Mouse (Mus musculus) small intestine, adult 2 months (tissue): ENCODE data around the gene Etv5. TPM values are rescaled to one million over a fixed set of nuclear protein-coding genes. Genes with fewer than 3 reads are reported as not detected.

Experiments
- H3K27ac ChIP-seq: fragments of 200-500 bp; 2 replicates; pipeline ENCODE4 v1.5.1; 2012; ENCODE audit warnings: low read depth, low read length, control low read depth, inconsistent platforms; ENCODE audit not compliant: insufficient read depth
- H3K27me3 ChIP-seq: fragments of 200-500 bp; 2 replicates; pipeline ENCODE4 v1.6.1; 2012; ENCODE audit warnings: mild to moderate bottlenecking, moderate library complexity, low read length, inconsistent platforms; ENCODE audit not compliant: control insufficient read depth, insufficient read depth
- H3K36me3 ChIP-seq: fragments of 200-500 bp; 2 replicates; pipeline ENCODE4 v1.6.1; 2012; ENCODE audit warnings: mild to moderate bottlenecking, low read length, control low read depth, inconsistent platforms; ENCODE audit not compliant: control insufficient read depth, insufficient read depth
- H3K4me1 ChIP-seq: fragments of 200-500 bp; 2 replicates; pipeline ENCODE4 v1.6.1; 2012; ENCODE audit warnings: low read length, inconsistent platforms, mixed read lengths; ENCODE audit not compliant: control insufficient read depth, insufficient read depth, insufficient read length
- H3K4me3 ChIP-seq: fragments of 200-500 bp; 2 replicates; pipeline ENCODE4 v1.5.1; 2012; ENCODE audit warnings: low read depth, mild to moderate bottlenecking, control low read depth, inconsistent platforms, low read length, moderate library complexity
- CTCF ChIP-seq: fragments of 200-500 bp; IDR thresholded peaks from 2 replicates; pipeline ENCODE4 v1.5.1; 2012; ENCODE audit warnings: low read depth, mild to moderate bottlenecking, control low read depth, inconsistent platforms, low read length, moderate library complexity, mixed read lengths; ENCODE audit not compliant: insufficient replicate concordance, insufficient read length; ENCODE audit errors: extremely low read depth
- POLR2A ChIP-seq: fragments of 200-500 bp; IDR thresholded peaks from 2 replicates; pipeline ENCODE4 v1.6.1; 2012; ENCODE audit warnings: low read depth, mild to moderate bottlenecking, control low read depth, inconsistent platforms, low read length, moderate library complexity
- WGBS: fragments of 180-500 bp; shearing (Covaris S2); methylation state at CpG from one replicate; pipeline ENCODE4 v1.1.7; 2018; 5-methylcytosine and 5-hydroxymethylcytosine counted together
- polyA plus RNA-seq: library from polyadenylated mRNA; depleted of rRNA; stranded (reverse); fragments of >200 nt; gene quantifications from 2 replicates; pipeline ENCODE4 v1.2.3, GENCODE M21; 2012; rRNA removed

The Etv5 gene
- polyA plus RNA-seq, 1 experiment = 2.5 TPM

- H3K27me3 ChIP-seq = no peaks in the 10 kb centered on the region
- 75% methylated on average over 3 of the region's 3 CpGs for WGBS
- TF ChIP-seq CTCF (no peak), POLR2A (no peak)
Observed at GRCm38 (mm10) chr16:22353639-22354038, 85.9 kb downstream of the Etv5 start.

GRCm38 (mm10) chr16:22351194-22351593 lies 88.3 kb downstream of the Etv5 start:
- WGBS = 92% methylated on average over 4 of the region's 4 CpGs
- no peaks in the 10 kb centered on the region for H3K36me3 ChIP-seq
- H3K4me1 ChIP-seq = no peaks in the 10 kb centered on the region
- no peak overlapping the region for H3K27ac ChIP-seq
- TF ChIP-seq CTCF (no peak), POLR2A (no peak)
- no peak overlapping the region for H3K4me3 ChIP-seq
- H3K27me3 ChIP-seq = no peaks in the 10 kb centered on the region

More at GRCm38 (mm10) chr16:22353639-22354038, 85.9 kb downstream of the Etv5 start:
- Histone ChIP-seq H3K27ac (no peak overlapping the region), H3K4me1 (no peaks in the 10 kb centered on the region), H3K36me3 (no peaks in the 10 kb centered on the region), H3K4me3 (no peak overlapping the region)

DNA sequence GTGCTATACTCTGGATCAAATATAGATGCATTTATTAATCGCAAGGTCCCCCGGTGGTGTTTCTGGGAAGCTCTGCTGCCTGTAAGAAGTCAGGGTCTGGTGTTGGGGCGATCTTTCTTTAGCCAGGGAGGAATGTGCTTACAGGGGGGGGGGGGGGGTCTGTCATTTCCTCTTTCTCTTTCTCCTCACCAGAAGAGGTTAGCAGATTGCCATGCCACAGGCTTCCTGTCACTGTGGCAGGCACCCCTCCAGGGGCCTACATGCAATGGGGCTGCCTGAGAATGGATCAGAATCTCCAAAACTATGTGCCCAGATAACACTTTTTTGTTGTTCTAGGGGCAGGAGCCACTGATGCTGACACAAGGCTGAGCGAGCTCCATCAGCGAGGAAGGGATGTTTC lies 89.7 kb downstream of the Etv5 start:
- Histone ChIP-seq H3K4me1 (no peaks in the 10 kb centered on the region), H3K4me3 (no peak overlapping the region), H3K36me3 (no peaks in the 10 kb centered on the region), H3K27me3 (no peaks in the 10 kb centered on the region), H3K27ac (no peak overlapping the region)
- 83% methylated on average over 5 of the region's 5 CpGs for WGBS
- TF ChIP-seq CTCF (no peak), POLR2A (no peak)

DNA sequence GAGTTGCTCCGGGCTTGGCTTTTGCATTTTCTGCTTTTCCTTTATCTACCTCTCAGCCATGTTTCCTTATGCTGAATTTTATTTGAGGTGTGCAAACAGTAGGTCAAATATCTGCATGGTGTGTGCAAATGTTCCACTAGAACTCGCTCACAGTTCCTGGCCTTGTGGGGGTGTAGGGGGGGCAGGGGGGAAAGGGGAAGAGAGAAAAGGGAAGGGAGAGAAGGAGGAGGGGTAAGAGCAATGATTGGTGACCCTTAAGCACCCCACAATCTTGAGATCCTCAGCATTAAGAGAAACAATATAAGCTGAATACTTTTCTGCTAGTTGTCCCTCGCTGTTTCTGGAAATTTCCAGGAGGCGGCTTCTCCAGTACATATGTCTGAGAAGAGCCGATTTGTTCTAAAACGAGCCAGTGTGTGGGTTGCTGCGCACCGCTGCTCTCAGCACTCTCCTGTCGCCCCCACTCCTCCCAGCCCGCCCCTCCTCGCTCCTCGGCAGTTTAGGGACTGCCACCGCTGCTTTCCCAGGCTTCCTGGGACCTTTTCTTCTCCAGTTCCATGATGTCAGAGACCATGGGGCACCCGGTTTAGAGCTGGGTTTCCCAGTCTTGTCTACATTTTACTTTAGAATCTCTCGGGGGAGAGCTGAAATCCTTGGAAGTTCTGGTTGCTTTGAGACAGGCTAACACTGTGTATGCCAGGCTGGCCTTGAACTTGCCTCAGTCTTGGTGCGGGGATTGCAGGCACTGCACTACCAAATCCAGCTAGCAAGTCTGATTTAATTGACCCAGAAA lies 90.8 kb downstream of the Etv5 start:
- H3K36me3 ChIP-seq = no peaks in the 10 kb centered on the region
- TF ChIP-seq CTCF (no peak), POLR2A (no peak)
- 53% methylated on average over 16 of the region's 16 CpGs for WGBS
- no peaks in the 10 kb centered on the region for H3K4me1 ChIP-seq
- no peak overlapping the region for H3K27ac ChIP-seq
- no peak overlapping the region for H3K4me3 ChIP-seq
- H3K27me3 ChIP-seq = no peaks in the 10 kb centered on the region

GRCm38 (mm10) chr16:22348014-22348413 lies 91.5 kb downstream of the Etv5 start:
- TF ChIP-seq POLR2A = no peak
- TF ChIP-seq CTCF = no peak
- Histone ChIP-seq H3K36me3 (no peaks in the 10 kb centered on the region), H3K27ac (no peak overlapping the region), H3K27me3 (no peaks in the 10 kb centered on the region), H3K4me1 (no peaks in the 10 kb centered on the region), H3K4me3 (no peak overlapping the region)
- 71% methylated on average over 4 of the region's 4 CpGs for WGBS

DNA sequence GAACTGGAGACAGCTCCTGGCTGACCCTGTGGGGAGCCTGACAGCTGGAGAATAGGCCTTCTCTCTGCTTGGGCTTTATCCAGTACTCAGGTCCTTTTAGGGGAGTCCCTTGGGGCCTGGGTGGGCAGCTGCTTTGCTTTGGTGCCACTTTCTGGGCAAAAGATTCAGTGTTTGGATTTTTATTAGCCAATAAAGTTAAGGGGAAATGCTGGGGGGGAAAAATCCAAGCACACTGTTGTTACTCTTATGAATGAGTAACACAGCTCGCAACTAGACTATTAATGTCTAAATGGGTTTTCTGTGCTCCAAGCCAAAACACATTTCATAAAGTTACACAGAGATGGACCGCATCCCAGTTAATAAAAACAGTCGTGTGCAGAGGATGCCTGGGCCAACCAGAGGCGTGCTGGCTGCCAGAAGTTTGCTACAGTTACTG lies 98.3 kb downstream of the Etv5 start:
- 68% methylated on average over 4 of the region's 4 CpGs for WGBS
- H3K36me3 ChIP-seq = no peaks in the 10 kb centered on the region

GRCm38 (mm10) chr16:22335781-22336180 lies 103.7 kb downstream of the Etv5 start:
- H3K36me3 ChIP-seq = no peaks in the 10 kb centered on the region
- H3K4me1 ChIP-seq = no peaks in the 10 kb centered on the region
- H3K4me3 ChIP-seq = no peak overlapping the region
- TF ChIP-seq CTCF = no peak
- no peak for TF ChIP-seq POLR2A
- no peaks in the 10 kb centered on the region for H3K27me3 ChIP-seq
- 60% methylated on average over 3 of the region's 3 CpGs for WGBS
- H3K27ac ChIP-seq = no peak overlapping the region

More for the DNA sequence above, 98.3 kb downstream of the Etv5 start:
- no peak overlapping the region for H3K27ac ChIP-seq
- no peaks in the 10 kb centered on the region for H3K4me1 ChIP-seq
- H3K27me3 ChIP-seq = no peaks in the 10 kb centered on the region
- H3K4me3 ChIP-seq = no peak overlapping the region
- TF ChIP-seq CTCF (no peak), POLR2A (no peak)

Other genes with a start within 250 kb of the Etv5 start
- gene Tra2b, start 173.7 kb downstream of the Etv5 start, polyA plus RNA-seq = 6.2 and 8.9 TPM in 2 replicates
- 0.18 and 0.51 TPM in 2 replicates for gene Dgkg, start 217.5 kb upstream of the Etv5 start, polyA plus RNA-seq